ENCODE assay signal across 20 mouse cellular contexts in genomic region chr9:82763651-82764050, GRCm38 (mm10).
"Had no signal": no experiment of that assay in that cellular context is flagged by ENCODE, and none has a peak within 500 bp of the region (broad histone marks: within the 10 kb centered on the region; RNA-seq: fewer than 3 reads in every experiment).

No protein-coding gene starts in this region.

- DNase-seq: gastrocnemius, adult 2 months; gastrocnemius, postnatal 10 days; gastrocnemius, postnatal 25 days; heart, adult 11 months; heart, adult 2 months; heart, postnatal 14 days; heart, postnatal 36 days; kidney, adult 18-20 months; kidney, adult 8-10 months; kidney, postnatal 10 days; kidney, postnatal 25 days; kidney, postnatal 4 days; layer of hippocampus, adult 9-11 months; layer of hippocampus, postnatal 36 days; liver; liver, embryonic 13.5 days had no signal

- ATAC-seq: hindbrain, embryonic 16.5 days; inflammation-experienced regulatory T-cells, adult 6 months; intestine, embryonic 15.5 days; intestine, postnatal 0 days had no signal
